Mouse (Mus musculus): Measurements from ENCODE around the gene Gm1043. TPM values are rescaled to one million over a fixed set of nuclear protein-coding genes. Genes with fewer than 3 reads are reported as not detected.

Gene Gm1043
- 1.1 and 1.3 TPM in 2 replicates for polyA plus RNA-seq (2015; fragmentation: Nextera tagmentation; extraction: Ambion mirVana)

DNA sequence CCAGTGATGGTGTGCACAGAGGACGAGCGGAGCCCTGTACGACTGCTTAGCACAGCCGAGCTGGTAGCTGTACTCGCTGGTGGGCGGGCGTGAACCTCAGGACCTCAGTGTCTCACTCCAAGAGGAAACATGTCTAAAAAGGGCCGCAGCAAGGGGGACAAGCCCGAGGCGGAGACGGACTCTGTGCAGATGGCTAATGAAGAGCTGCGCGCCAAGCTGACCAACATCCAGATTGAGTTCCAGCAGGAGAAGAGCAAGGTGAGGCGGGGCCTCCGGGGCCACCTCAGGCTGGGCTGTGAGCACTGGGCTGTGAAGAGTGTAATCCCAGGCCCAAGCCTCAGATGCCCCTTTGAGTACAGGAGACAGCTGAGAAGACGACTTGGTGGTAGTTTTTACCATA lies at the start of gene Gm1043:
Gene Gm1043, plus strand, starts transcription at position 130 of the 400 bp plus-strand sequence.
- Histone ChIP-seq H3K27me3 (peaks cover 17% of the 10 kb centered on the region), H3K36me3 (peaks cover 4% of the 10 kb centered on the region; the same call in 1 of the 2 replicates), H3K27ac (no peak within 1 kb of the TSS), H3K4me2 (replicated peaks) (no peak within 1 kb of the TSS), H3K4me3 (replicated peaks) (no peak within 1 kb of the TSS), H3K9me3 (no peaks in the 10 kb centered on the region), H3K9ac (replicated peaks) (no peak within 1 kb of the TSS), H3K4me1 (replicated peaks) (peaks cover 10% of the 10 kb centered on the region)
- 83% methylated on average over 16 of the region's 16 CpGs for WGBS
- ATAC-seq = no peak

DNA sequence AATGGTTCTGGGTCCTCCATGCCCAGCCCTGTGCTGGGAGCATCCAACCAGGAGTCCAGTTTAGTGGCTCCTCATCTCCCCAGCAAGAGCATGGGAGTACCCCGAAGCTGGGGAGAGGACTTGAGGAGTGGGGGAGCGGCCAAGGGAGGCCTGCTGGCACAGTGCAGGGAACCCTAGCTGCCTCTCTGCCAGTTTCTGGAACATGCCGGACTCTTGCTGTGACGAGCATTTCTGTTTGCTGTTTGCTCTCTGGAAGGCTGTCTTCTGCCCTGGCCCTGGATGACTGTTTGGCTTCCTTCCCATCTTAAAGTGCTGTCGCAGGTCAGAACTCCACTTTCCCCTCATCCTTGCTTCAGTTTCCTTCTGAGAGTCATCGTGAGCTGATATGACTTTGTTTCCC lies 49.3 kb upstream of the Gm1043 start:
- Histone ChIP-seq H3K36me3 (no peaks in the 10 kb centered on the region), H3K4me1 (replicated peaks) (no peaks in the 10 kb centered on the region), H3K27ac (no peak overlapping the region), H3K9me3 (no peaks in the 10 kb centered on the region), H3K9ac (replicated peaks) (no peak overlapping the region), H3K4me2 (replicated peaks) (no peak overlapping the region), H3K4me3 (replicated peaks) (no peak overlapping the region), H3K27me3 (peaks cover 15% of the 10 kb centered on the region)
- 81% methylated on average over 6 of the region's 6 CpGs for WGBS
- ATAC-seq = no peak

DNA sequence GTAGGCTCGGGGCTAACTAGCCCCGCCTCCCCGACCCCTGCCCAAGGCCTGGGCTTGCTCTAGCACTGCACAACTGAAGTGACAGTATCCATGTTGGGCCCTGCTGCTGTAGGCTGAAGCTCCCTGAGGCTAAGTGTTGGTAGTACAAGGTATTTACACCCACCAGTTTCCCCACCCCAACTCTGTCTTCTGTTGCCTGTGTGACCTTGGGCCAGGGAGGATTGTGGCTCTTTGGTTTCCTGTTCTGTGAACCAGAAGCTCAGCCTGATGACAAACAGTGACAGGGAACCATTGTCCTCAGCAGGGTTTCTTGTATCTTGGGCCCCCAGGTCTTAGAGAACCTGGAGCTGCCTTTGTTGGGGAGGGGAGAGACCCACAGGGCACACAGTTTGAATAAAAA lies 48.3 kb upstream of the Gm1043 start:
- H3K4me2 ChIP-seq (replicated peaks) = no peak overlapping the region
- ATAC-seq = no peak
- H3K9ac ChIP-seq (replicated peaks) = no peak overlapping the region
- H3K27ac ChIP-seq = no peak overlapping the region
- WGBS = 67% methylated on average over 3 of the region's 3 CpGs
- H3K36me3 ChIP-seq = no peaks in the 10 kb centered on the region
- no peaks in the 10 kb centered on the region for H3K9me3 ChIP-seq
- no peak overlapping the region for H3K4me3 ChIP-seq (replicated peaks)
- H3K27me3 ChIP-seq = peaks cover 5% of the 10 kb centered on the region; the same call in 1 of the 2 replicates
- H3K4me1 ChIP-seq (replicated peaks) = no peaks in the 10 kb centered on the region

DNA sequence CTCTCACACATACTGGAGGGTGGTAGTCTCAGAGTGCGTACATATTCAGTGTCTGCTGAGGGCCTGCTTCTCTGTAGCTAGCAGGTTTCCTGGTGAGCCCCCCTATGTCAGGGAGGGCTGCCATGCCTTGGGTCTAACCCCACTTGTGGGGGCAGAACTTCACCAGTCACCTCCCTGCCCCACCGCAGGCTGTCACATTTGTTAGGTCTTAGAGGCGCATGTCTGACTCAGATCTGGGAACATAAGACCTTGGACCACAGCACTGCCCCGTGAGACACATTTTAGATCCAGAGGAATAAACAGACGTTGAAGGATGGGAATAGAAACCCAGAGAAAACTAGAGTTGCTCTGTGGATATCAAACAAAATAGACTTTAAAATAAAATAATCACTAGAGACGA lies 45.3 kb upstream of the Gm1043 start:
- no peak for ATAC-seq
- Histone ChIP-seq H3K36me3 (no peaks in the 10 kb centered on the region), H3K9ac (replicated peaks) (no peak overlapping the region), H3K27ac (no peak overlapping the region), H3K4me1 (replicated peaks) (peaks cover 6% of the 10 kb centered on the region; the same call in 1 of the 2 replicates), H3K4me3 (replicated peaks) (no peak overlapping the region), H3K27me3 (no peaks in the 10 kb centered on the region), H3K9me3 (no peaks in the 10 kb centered on the region), H3K4me2 (replicated peaks) (no peak overlapping the region)
- 83% methylated on average over 6 of the region's 6 CpGs for WGBS

- Histone ChIP-seq H3K27ac (no peak overlapping the region), H3K36me3 (no peaks in the 10 kb centered on the region), H3K4me3 (replicated peaks) (no peak overlapping the region), H3K9me3 (no peaks in the 10 kb centered on the region), H3K9ac (replicated peaks) (no peak overlapping the region), H3K4me1 (replicated peaks) (peaks cover 6% of the 10 kb centered on the region; the same call in 1 of the 2 replicates), H3K4me2 (replicated peaks) (no peak overlapping the region), H3K27me3 (no peaks in the 10 kb centered on the region)
- 20% methylated on average over 9 of the region's 9 CpGs for WGBS
- ATAC-seq = no peak
These were observed 44.5 kb upstream of the Gm1043 start for GRCm38 (mm10) chr5:37040711-37041110.

- ATAC-seq = no peak
- no peaks in the 10 kb centered on the region for H3K36me3 ChIP-seq
- no peak overlapping the region for H3K27ac ChIP-seq
- no peak overlapping the region for H3K4me3 ChIP-seq (replicated peaks)
- WGBS = 57% methylated on average over 6 of the region's 6 CpGs
- H3K4me2 ChIP-seq (replicated peaks) = no peak overlapping the region
- no peaks in the 10 kb centered on the region for H3K27me3 ChIP-seq
- peaks cover 6% of the 10 kb centered on the region; the same call in 1 of the 2 replicates for H3K4me1 ChIP-seq (replicated peaks)
- no peak overlapping the region for H3K9ac ChIP-seq (replicated peaks)
- H3K9me3 ChIP-seq = no peaks in the 10 kb centered on the region
These were observed 43.5 kb upstream of the Gm1043 start for GRCm38 (mm10) chr5:37041651-37042050.

DNA sequence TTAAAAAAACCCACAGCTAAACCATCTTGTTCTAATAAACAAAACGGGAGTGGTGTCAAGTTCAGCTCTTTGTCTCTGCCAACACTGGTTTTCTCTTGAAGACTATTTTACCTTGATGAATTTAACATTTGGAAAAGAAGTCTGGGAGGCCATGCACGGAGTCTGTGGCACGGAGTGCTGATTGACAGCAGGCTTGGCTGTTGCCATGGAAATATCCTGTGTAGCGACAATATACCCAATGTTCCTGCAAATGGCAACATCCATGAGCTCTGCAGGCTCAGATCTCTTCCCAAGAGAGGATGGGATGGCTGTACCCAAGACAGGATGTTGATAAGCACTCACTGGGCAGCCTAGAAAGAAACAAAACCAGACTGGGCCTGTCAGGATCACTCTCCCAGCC lies 42.2 kb upstream of the Gm1043 start:
- Histone ChIP-seq H3K36me3 (no peaks in the 10 kb centered on the region), H3K4me1 (replicated peaks) (peaks cover 6% of the 10 kb centered on the region; the same call in 1 of the 2 replicates), H3K27me3 (no peaks in the 10 kb centered on the region), H3K27ac (no peak overlapping the region), H3K4me2 (replicated peaks) (no peak overlapping the region), H3K9me3 (no peaks in the 10 kb centered on the region), H3K9ac (replicated peaks) (no peak overlapping the region), H3K4me3 (replicated peaks) (no peak overlapping the region)
- peak; percentile 28; the same call in 1 of the 2 replicates for ATAC-seq
- 31% methylated on average over 4 of the region's 4 CpGs for WGBS

GRCm38 (mm10) chr5:37044793-37045192 lies 40.4 kb upstream of the Gm1043 start:
- Histone ChIP-seq H3K9ac (replicated peaks) (no peak overlapping the region), H3K4me1 (replicated peaks) (peaks cover 6% of the 10 kb centered on the region; the same call in 1 of the 2 replicates), H3K9me3 (no peaks in the 10 kb centered on the region), H3K36me3 (no peaks in the 10 kb centered on the region), H3K27ac (no peak overlapping the region), H3K27me3 (no peaks in the 10 kb centered on the region), H3K4me3 (replicated peaks) (no peak overlapping the region), H3K4me2 (replicated peaks) (no peak overlapping the region)
- no peak for ATAC-seq
- WGBS = 72% methylated on average over 2 of the region's 2 CpGs

GRCm38 (mm10) chr5:37045582-37045981 lies 39.6 kb upstream of the Gm1043 start:
- H3K9ac ChIP-seq (replicated peaks) = no peak overlapping the region
- H3K4me2 ChIP-seq (replicated peaks) = no peak overlapping the region
- peaks cover 7% of the 10 kb centered on the region for H3K4me1 ChIP-seq (replicated peaks)
- no peak for ATAC-seq
- H3K9me3 ChIP-seq = no peaks in the 10 kb centered on the region
- no peak overlapping the region for H3K27ac ChIP-seq
- WGBS = 74% methylated on average over 2 of the region's 2 CpGs
- no peak overlapping the region for H3K4me3 ChIP-seq (replicated peaks)
- H3K36me3 ChIP-seq = no peaks in the 10 kb centered on the region
- no peaks in the 10 kb centered on the region for H3K27me3 ChIP-seq

GRCm38 (mm10) chr5:37046791-37047190 lies 38.4 kb upstream of the Gm1043 start:
- H3K4me2 ChIP-seq (replicated peaks) = no peak overlapping the region
- H3K4me3 ChIP-seq (replicated peaks) = no peak overlapping the region
- H3K4me1 ChIP-seq (replicated peaks) = peaks cover 11% of the 10 kb centered on the region
- no peak overlapping the region for H3K9ac ChIP-seq (replicated peaks)
- 63% methylated on average over 5 of the region's 5 CpGs for WGBS
- no peaks in the 10 kb centered on the region for H3K27me3 ChIP-seq
- H3K27ac ChIP-seq = no peak overlapping the region
- no peaks in the 10 kb centered on the region for H3K9me3 ChIP-seq
- no peaks in the 10 kb centered on the region for H3K36me3 ChIP-seq
- ATAC-seq = no peak

DNA sequence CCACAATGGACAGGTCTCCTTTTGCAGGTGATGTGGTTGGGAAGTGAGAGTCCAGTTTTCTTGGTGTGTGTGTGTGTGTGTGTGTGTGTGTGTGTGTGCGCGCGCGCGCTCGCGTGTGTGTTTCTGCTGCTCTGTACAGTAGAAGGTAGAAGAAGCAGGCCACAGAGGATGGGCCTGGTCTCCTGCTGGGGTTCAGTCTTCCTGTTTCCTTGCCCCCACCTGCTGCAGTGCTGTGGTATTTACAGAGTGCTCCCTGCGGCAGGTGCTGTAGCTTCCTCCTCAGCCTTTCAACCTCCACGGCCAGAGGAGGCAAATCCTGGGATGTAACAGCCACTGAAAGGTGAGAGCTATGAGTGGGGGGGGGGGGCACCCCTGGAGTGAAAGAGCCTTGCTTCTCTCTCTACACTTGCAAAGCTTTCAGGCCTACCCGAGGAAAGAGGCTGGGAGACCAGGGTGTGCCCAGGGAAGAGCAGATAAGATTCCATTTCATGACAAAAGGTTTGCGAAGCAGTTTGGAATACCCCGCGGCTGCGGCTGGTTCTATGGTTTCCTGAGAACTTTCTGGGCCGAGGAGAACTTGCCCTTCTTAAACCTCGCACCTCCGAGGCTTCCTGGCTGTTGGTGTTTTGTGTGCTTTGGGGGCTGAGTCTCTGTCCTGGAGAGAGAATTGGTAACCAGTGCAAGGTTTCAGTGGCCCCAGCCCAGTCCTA lies 37.8 kb upstream of the Gm1043 start:
- no peak for ATAC-seq
- H3K27ac ChIP-seq = no peak overlapping the region
- no peaks in the 10 kb centered on the region for H3K27me3 ChIP-seq
- H3K36me3 ChIP-seq = no peaks in the 10 kb centered on the region
- no peak overlapping the region for H3K4me3 ChIP-seq (replicated peaks)
- 72% methylated on average over 17 of the region's 17 CpGs for WGBS
- H3K9ac ChIP-seq (replicated peaks) = no peak overlapping the region
- H3K4me2 ChIP-seq (replicated peaks) = no peak overlapping the region
- no peaks in the 10 kb centered on the region for H3K9me3 ChIP-seq
- H3K4me1 ChIP-seq (replicated peaks) = peaks cover 11% of the 10 kb centered on the region

DNA sequence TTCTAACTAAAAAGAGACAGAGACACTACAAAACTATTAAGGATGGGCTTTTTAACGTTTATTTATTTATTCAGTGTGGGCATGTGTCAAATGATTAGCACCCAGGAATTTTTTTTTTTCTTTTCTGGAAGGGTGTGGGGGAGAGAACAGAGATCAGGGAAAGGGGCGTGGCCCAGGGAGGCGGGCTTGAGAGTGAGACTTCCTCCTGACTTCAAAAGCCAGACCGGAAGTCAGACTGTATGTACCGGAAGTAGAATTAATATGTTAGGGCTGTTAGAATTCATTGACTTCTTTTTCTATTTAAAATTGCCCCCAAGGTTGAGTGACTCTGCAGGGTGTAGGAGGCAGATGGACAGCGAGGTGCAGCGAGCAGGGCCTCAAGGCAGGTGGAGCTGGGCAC lies 37.2 kb upstream of the Gm1043 start:
- Histone ChIP-seq H3K4me2 (replicated peaks) (no peak overlapping the region), H3K9ac (replicated peaks) (no peak overlapping the region), H3K36me3 (no peaks in the 10 kb centered on the region), H3K27me3 (no peaks in the 10 kb centered on the region), H3K27ac (no peak overlapping the region), H3K4me3 (replicated peaks) (no peak overlapping the region), H3K9me3 (no peaks in the 10 kb centered on the region), H3K4me1 (replicated peaks) (peaks cover 11% of the 10 kb centered on the region)
- WGBS = 80% methylated on average over 7 of the region's 7 CpGs
- no peak for ATAC-seq

DNA sequence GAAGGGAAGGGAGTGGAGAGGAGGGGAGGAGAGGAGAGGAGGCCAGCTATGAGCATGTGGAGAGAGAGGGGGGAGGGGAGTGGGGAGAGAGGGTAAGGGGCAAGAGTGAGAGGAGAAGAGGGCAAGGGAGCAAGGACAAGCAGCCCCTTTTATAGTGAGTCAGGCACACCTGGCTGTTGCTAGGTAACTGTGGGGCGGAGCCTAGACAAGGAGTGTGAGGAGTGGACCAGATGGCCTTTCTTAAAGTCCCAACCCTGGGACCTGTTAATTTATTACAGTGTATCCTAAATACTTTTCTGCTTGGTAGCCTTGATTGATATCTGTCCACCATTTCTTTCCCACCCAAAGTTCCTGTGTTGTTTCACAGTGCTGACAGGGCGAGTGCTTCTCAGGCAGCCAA lies 36.1 kb upstream of the Gm1043 start:
- ATAC-seq = no peak
- Histone ChIP-seq H3K9me3 (no peaks in the 10 kb centered on the region), H3K4me1 (replicated peaks) (peaks cover 16% of the 10 kb centered on the region), H3K27ac (no peak overlapping the region), H3K36me3 (no peaks in the 10 kb centered on the region), H3K9ac (replicated peaks) (no peak overlapping the region), H3K4me3 (replicated peaks) (no peak overlapping the region), H3K27me3 (no peaks in the 10 kb centered on the region), H3K4me2 (replicated peaks) (no peak overlapping the region)
- WGBS = 80% methylated on average over 2 of the region's 2 CpGs

Data from midbrain, embryonic 13.5 days (tissue).